Mouse (Mus musculus) heart, embryonic 15.5 days (tissue): ENCODE data around the gene Fam57b. TPM values are rescaled to one million over a fixed set of nuclear protein-coding genes. Genes with fewer than 3 reads are reported as not detected.

Experiments used
- ATAC-seq: fragments of 200-750 bp; cut with Nextera tagmentation; replicated peaks from 2 replicates; pipeline ENCODE4 v1.8.0; 2017; ENCODE audit warnings: low read depth, moderate TSS enrichment; ENCODE audit not compliant: insufficient number of reproducible peaks, insufficient read depth, low FRiP score
- H3K27ac ChIP-seq: fragments of 300-500 bp; sonication (generic); 2 replicates; pipeline ENCODE4 v1.5.1; 2015; ENCODE audit warnings: mild to moderate bottlenecking, inconsistent platforms
- H3K27me3 ChIP-seq: fragments of 300-500 bp; sonication (generic); 2 replicates; pipeline ENCODE4 v1.6.1; 2015; ENCODE audit warnings: inconsistent platforms
- H3K36me3 ChIP-seq: fragments of 300-500 bp; sonication (generic); 2 replicates; pipeline ENCODE4 v1.6.1; 2015; ENCODE audit warnings: mild to moderate bottlenecking, inconsistent platforms
- H3K4me1 ChIP-seq: fragments of 300-500 bp; sonication (generic); replicated peaks from 2 replicates; pipeline ENCODE4 v1.6.1; 2015; ENCODE audit warnings: inconsistent platforms
- H3K4me2 ChIP-seq: fragments of 300-500 bp; sonication (generic); 2 replicates; pipeline ENCODE4 v1.6.1; 2015; ENCODE audit warnings: inconsistent platforms, mild to moderate bottlenecking, moderate library complexity
- H3K4me3 ChIP-seq: fragments of 300-500 bp; sonication (generic); 2 replicates; pipeline ENCODE4 v1.5.1; 2015; ENCODE audit warnings: mild to moderate bottlenecking, inconsistent platforms
- H3K9ac ChIP-seq: fragments of 300-500 bp; sonication (generic); 2 replicates; pipeline ENCODE4 v1.6.1; 2015; ENCODE audit warnings: mild to moderate bottlenecking, inconsistent platforms
- H3K9me3 ChIP-seq: fragments of 300-500 bp; sonication (generic); replicated peaks from 2 replicates; pipeline ENCODE4 v1.6.1; 2016; ENCODE audit warnings: inconsistent platforms
- WGBS: fragments of 180-500 bp; shearing (Covaris S2); methylation state at CpG from one replicate; pipeline ENCODE4 v1.1.7; 2015; ENCODE audit warnings: mixed read lengths; 5-methylcytosine and 5-hydroxymethylcytosine counted together
- polyA plus RNA-seq: library from polyadenylated mRNA; unstranded; fragments of >200 nt; fragmentation: Nextera tagmentation; extraction: Ambion mirVana; gene quantifications from 2 replicates; pipeline ENCODE4 v1.2.1, GENCODE M21; 2015

Gene Fam57b
- polyA plus RNA-seq, 1 experiment from 2014 or later, result 0.69 TPM

- no peak overlapping the region for H3K9ac ChIP-seq
- H3K27ac ChIP-seq, result no peak overlapping the region
- no peaks in the 10 kb centered on the region for H3K27me3 ChIP-seq
- no peak overlapping the region for H3K4me3 ChIP-seq
- peaks cover 56% of the 10 kb centered on the region for H3K36me3 ChIP-seq
- H3K4me2 ChIP-seq, result no peak overlapping the region
- whole genome bisulfite sequencing, result 76% methylated on average over 9 of the region's 9 CpGs
- ATAC-seq, result no peak
- peaks cover 8% of the 10 kb centered on the region for H3K4me1 ChIP-seq
- H3K9me3 ChIP-seq, result no peaks in the 10 kb centered on the region
These were observed 59.4 kb downstream of the Fam57b start for GRCm38 (mm10) chr7:126856741-126857420.

- Histone ChIP-seq H3K36me3 (peaks cover 41% of the 10 kb centered on the region), H3K4me1 (peaks cover 30% of the 10 kb centered on the region), H3K4me2 (peak overlapping the region; percentile 76), H3K9ac (peak overlapping the region; percentile 64), H3K27ac (peak overlapping the region; percentile 13; the same call in 1 of the 2 replicates), H3K27me3 (no peaks in the 10 kb centered on the region), H3K9me3 (no peaks in the 10 kb centered on the region), H3K4me3 (peak overlapping the region; percentile 67)
- 59% methylated on average over 5 of the region's 5 CpGs for WGBS
- no peak for ATAC-seq
These were observed 63.5 kb downstream of the Fam57b start for GRCm38 (mm10) chr7:126860987-126861386.

- H3K36me3 ChIP-seq, result peaks cover 41% of the 10 kb centered on the region; the same call in 1 of the 2 replicates
- H3K4me3 ChIP-seq, result peak within 1 kb of the TSS; percentile 67
- 2% methylated on average over 42 of the region's 42 CpGs for WGBS
- peak; percentile 94 for ATAC-seq
- H3K4me1 ChIP-seq, result peaks cover 30% of the 10 kb centered on the region
- no peaks in the 10 kb centered on the region for H3K27me3 ChIP-seq
- peak within 1 kb of the TSS; percentile 84 for H3K27ac ChIP-seq
- peak within 1 kb of the TSS; percentile 76 for H3K4me2 ChIP-seq
- no peaks in the 10 kb centered on the region for H3K9me3 ChIP-seq
- H3K9ac ChIP-seq, result peak within 1 kb of the TSS; percentile 64
These were observed 64.1 kb downstream of the Fam57b start, which contains the start of gene Hirip3 for GRCm38 (mm10) chr7:126861429-126862130. Hirip3 (plus strand) TSS chr7:126861972.

- Histone ChIP-seq H3K4me1 (peaks cover 30% of the 10 kb centered on the region), H3K9me3 (no peaks in the 10 kb centered on the region), H3K4me3 (peak within 1 kb of the TSS; percentile 67), H3K9ac (peak within 1 kb of the TSS; percentile 64), H3K27me3 (no peaks in the 10 kb centered on the region), H3K4me2 (peak within 1 kb of the TSS; percentile 76), H3K27ac (peak within 1 kb of the TSS; percentile 84), H3K36me3 (peaks cover 45% of the 10 kb centered on the region; the same call in 1 of the 2 replicates)
- WGBS, result under 1% methylated on average over 41 of the region's 41 CpGs
- ATAC-seq, result peak; percentile 72
These were observed 64.8 kb downstream of the Fam57b start, which contains the start of gene Ino80e for GRCm38 (mm10) chr7:126862147-126862784. Ino80e (minus strand) TSS chr7:126862377.

GRCm38 (mm10) chr7:126863791-126864190 is 66.3 kb downstream of the Fam57b start:
- 69% methylated on average over 6 of the region's 6 CpGs for WGBS

GRCm38 (mm10) chr7:126867534-126867933 is 70.1 kb downstream of the Fam57b start:
- ATAC-seq, result no peak
- Histone ChIP-seq H3K4me2 (no peak overlapping the region), H3K27me3 (no peaks in the 10 kb centered on the region), H3K27ac (no peak overlapping the region), H3K4me1 (peaks cover 20% of the 10 kb centered on the region), H3K4me3 (no peak overlapping the region), H3K9ac (no peak overlapping the region), H3K36me3 (peaks cover 79% of the 10 kb centered on the region), H3K9me3 (no peaks in the 10 kb centered on the region)
- 86% methylated on average over 2 of the region's 2 CpGs for WGBS

More at GRCm38 (mm10) chr7:126863791-126864190, 66.3 kb downstream of the Fam57b start:
- no peak for ATAC-seq
- Histone ChIP-seq H3K4me1 (peaks cover 30% of the 10 kb centered on the region), H3K9me3 (no peaks in the 10 kb centered on the region), H3K4me3 (peak overlapping the region; percentile 67), H3K27ac (no peak overlapping the region), H3K4me2 (peak overlapping the region; percentile 76), H3K9ac (peak overlapping the region; percentile 64; the same call in 1 of the 2 replicates), H3K36me3 (peaks cover 51% of the 10 kb centered on the region), H3K27me3 (no peaks in the 10 kb centered on the region)

- H3K27me3 ChIP-seq, result no peaks in the 10 kb centered on the region
- H3K9ac ChIP-seq, result no peak overlapping the region
- WGBS, result 84% methylated on average over 12 of the region's 12 CpGs
- peaks cover 15% of the 10 kb centered on the region for H3K4me1 ChIP-seq
- H3K27ac ChIP-seq, result no peak overlapping the region
- H3K9me3 ChIP-seq, result no peaks in the 10 kb centered on the region
- H3K4me3 ChIP-seq, result no peak overlapping the region
- no peak overlapping the region for H3K4me2 ChIP-seq
- no peak for ATAC-seq
- H3K36me3 ChIP-seq, result peaks cover 84% of the 10 kb centered on the region
These were observed 70.5 kb downstream of the Fam57b start for GRCm38 (mm10) chr7:126868003-126868402.

GRCm38 (mm10) chr7:126869780-126870519 is 72.5 kb downstream of the Fam57b start:
- Histone ChIP-seq H3K27me3 (no peaks in the 10 kb centered on the region), H3K36me3 (peaks cover 95% of the 10 kb centered on the region), H3K27ac (no peak overlapping the region), H3K9ac (no peak overlapping the region), H3K9me3 (no peaks in the 10 kb centered on the region), H3K4me2 (no peak overlapping the region), H3K4me3 (no peak overlapping the region), H3K4me1 (no peaks in the 10 kb centered on the region)
- no peak for ATAC-seq
- WGBS, result 88% methylated on average over 23 of the region's 23 CpGs

- Histone ChIP-seq H3K36me3 (peaks cover 95% of the 10 kb centered on the region), H3K4me1 (no peaks in the 10 kb centered on the region), H3K4me3 (no peak overlapping the region), H3K27ac (no peak overlapping the region), H3K9me3 (no peaks in the 10 kb centered on the region), H3K9ac (no peak overlapping the region), H3K27me3 (no peaks in the 10 kb centered on the region), H3K4me2 (no peak overlapping the region)
- ATAC-seq, result no peak; the same call in 1 of the 2 replicates
- 94% methylated on average over 2 of the region's 2 CpGs for WGBS
These were observed 73.0 kb downstream of the Fam57b start for GRCm38 (mm10) chr7:126870520-126870891.

- Histone ChIP-seq H3K4me3 (no peak overlapping the region), H3K9ac (no peak overlapping the region), H3K36me3 (peaks cover 81% of the 10 kb centered on the region), H3K27me3 (no peaks in the 10 kb centered on the region), H3K27ac (no peak overlapping the region), H3K9me3 (no peaks in the 10 kb centered on the region), H3K4me2 (no peak overlapping the region), H3K4me1 (peaks cover 16% of the 10 kb centered on the region)
- no peak for ATAC-seq
- WGBS, result 100% methylated on average over 1 of the region's 1 CpGs
These were observed 79.8 kb downstream of the Fam57b start for GRCm38 (mm10) chr7:126877239-126877638.
